Mouse (Mus musculus) liver, embryonic 14.5 days (tissue): ENCODE results near the gene Epb41l1. TPM values are rescaled to one million over a fixed set of nuclear protein-coding genes. Genes with fewer than 3 reads are reported as not detected.

Experiments used
- ATAC-seq: fragments of 200-750 bp; cut with Nextera tagmentation; 2 replicates; pipeline ENCODE4 v1.8.0; 2017; ENCODE audit warnings: moderate number of reproducible peaks, mild to moderate bottlenecking, moderate library complexity; ENCODE audit not compliant: insufficient read depth
- DNase-seq, 3 experiments: peaks; one replicate each; pipeline ENCODE4 v3.0.0-alpha.2; 2012 to 2013; ENCODE audit warnings: low read depth in 3 of 3, low spot score in 3 of 3
- H3K27ac ChIP-seq: fragments of 300-500 bp; sonication (generic); 2 replicates; pipeline ENCODE4 v1.5.1; 2014; ENCODE audit warnings: moderate library complexity, mild to moderate bottlenecking, control low read depth, inconsistent platforms
- H3K27me3 ChIP-seq: fragments of 300-500 bp; sonication (generic); 2 replicates; pipeline ENCODE4 v1.6.1; 2014; ENCODE audit warnings: mild to moderate bottlenecking, low read length, moderate library complexity; ENCODE audit not compliant: control insufficient read depth, insufficient read depth
- H3K36me3 ChIP-seq: fragments of 300-500 bp; sonication (generic); replicated peaks from 2 replicates; pipeline ENCODE4 v1.6.1; 2014; ENCODE audit warnings: low read depth; ENCODE audit not compliant: control insufficient read depth, insufficient read depth
- H3K4me1 ChIP-seq, 2 experiments: fragments of 200-500 bp in 1 of 2; fragments of 300-500 bp in 1 of 2; sonication (generic) in 1 of 2; replicated peaks; 2 replicates each; pipeline ENCODE4 v1.6.1; 2012 to 2014; ENCODE audit warnings: antibody characterized with exemption in 1 of 2, inconsistent platforms in 1 of 2, low read length in 1 of 2; ENCODE audit not compliant: control insufficient read depth in 2 of 2, insufficient read depth in 2 of 2
- H3K4me2 ChIP-seq: fragments of 300-500 bp; sonication (generic); 2 replicates; pipeline ENCODE4 v1.6.1; 2014; ENCODE audit warnings: low read depth, mild to moderate bottlenecking, control low read depth, moderate library complexity
- H3K4me3 ChIP-seq, 2 experiments: fragments of 200-500 bp in 1 of 2; fragments of 300-500 bp in 1 of 2; sonication (generic) in 1 of 2; 2 replicates each; pipeline ENCODE4 v1.5.1; 2012 to 2014; ENCODE audit warnings: low read depth in 2 of 2, low read length in 2 of 2, mild to moderate bottlenecking in 2 of 2, control low read depth in 1 of 2, inconsistent platforms in 1 of 2, moderate library complexity in 1 of 2; ENCODE audit not compliant: insufficient read depth in 1 of 2
- H3K9ac ChIP-seq: fragments of 300-500 bp; sonication (generic); replicated peaks from 2 replicates; pipeline ENCODE4 v1.6.1; 2014; ENCODE audit warnings: mild to moderate bottlenecking, control low read depth, moderate library complexity
- H3K9me3 ChIP-seq: fragments of 300-500 bp; sonication (generic); 2 replicates; pipeline ENCODE4 v1.6.1; 2016; ENCODE audit warnings: low read length, mixed read lengths; ENCODE audit not compliant: control insufficient read depth
- CTCF ChIP-seq: IDR thresholded peaks from 2 replicates; pipeline ENCODE4 v1.5.1; 2016; ENCODE audit warnings: antibody characterized with exemption, low read depth, control low read depth
- EP300 ChIP-seq: IDR thresholded peaks from 2 replicates; pipeline ENCODE4 v1.6.1; 2016; ENCODE audit warnings: antibody characterized with exemption, low read depth
- WGBS: fragments of 180-500 bp; shearing (Covaris S2); extraction: QIAGEN DNeasy Blood & Tissue Kit; methylation state at CpG from one replicate; pipeline ENCODE4 v1.1.7; 2014; ENCODE audit not compliant: insufficient replicate concordance; 5-methylcytosine and 5-hydroxymethylcytosine counted together
- polyA plus RNA-seq, 2 experiments: library from polyadenylated mRNA; depleted of rRNA in 1 of 2; stranded (reverse) in 1 of 2; unstranded in 1 of 2; fragments of >200 nt; fragmentation: Nextera tagmentation in 1 of 2; extraction: Ambion mirVana in 1 of 2; gene quantifications; 2 replicates each; pipeline versions ENCODE4 v1.2.1 to v1.2.3; 2012 to 2014

Epb41l1 gene
- polyA plus RNA-seq, 2 experiments: 0.46 to 2.5 TPM

GRCm38 (mm10) chr2:156439666-156440462, 19.2 kb downstream of the Epb41l1 start:
- DNase-seq: peak in 2 of 3 experiments; percentile 19 to 20
- Histone ChIP-seq H3K27me3 (no peaks in the 10 kb centered on the region), H3K27ac (no peak overlapping the region), H3K9ac (no peak overlapping the region), H3K4me2 (no peak overlapping the region), H3K9me3 (no peaks in the 10 kb centered on the region), H3K36me3 (no peaks in the 10 kb centered on the region), H3K4me1 (peaks cover 0 to 24% of the 10 kb centered on the region in 2 experiments; a peak in 2 of 4 replicates), H3K4me3 (no peak overlapping the region)
- no peak for TF ChIP-seq CTCF
- TF ChIP-seq EP300: no peak
- peak; percentile 59 for ATAC-seq
- WGBS: 40% methylated on average over 11 of the region's 11 CpGs

DNA sequence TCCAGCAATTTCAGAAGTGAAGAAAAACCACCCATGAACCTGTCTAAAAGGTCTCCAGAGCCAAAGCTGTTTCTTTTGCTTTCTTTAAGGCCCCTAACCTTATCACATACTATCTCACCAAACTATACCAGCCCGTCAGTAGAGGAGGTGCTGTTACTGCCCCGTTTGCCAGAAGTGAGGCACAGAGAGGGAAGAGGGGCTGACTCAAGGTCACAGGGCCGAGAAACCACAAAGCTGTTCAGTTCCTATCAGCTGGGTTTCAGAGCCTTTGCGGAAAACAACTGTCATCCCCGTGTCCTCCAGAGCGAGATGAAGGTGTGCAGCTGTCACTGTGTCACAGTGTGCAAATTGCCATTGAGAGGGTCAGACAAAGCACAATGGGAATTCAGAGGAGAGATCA, 21.2 kb downstream of the Epb41l1 start:
- WGBS: 4% methylated on average over 6 of the region's 6 CpGs
- H3K9ac ChIP-seq: no peak overlapping the region
- TF ChIP-seq EP300 (no peak), CTCF (no peak)
- DNase-seq (no peak), ATAC-seq (no peak)
- H3K9me3 ChIP-seq: no peaks in the 10 kb centered on the region
- H3K4me3 ChIP-seq: no peak overlapping the region
- H3K4me2 ChIP-seq: no peak overlapping the region
- no peaks in the 10 kb centered on the region for H3K36me3 ChIP-seq
- H3K4me1 ChIP-seq: peaks cover 0 to 22% of the 10 kb centered on the region in 2 experiments; a peak in 2 of 4 replicates
- H3K27ac ChIP-seq: no peak overlapping the region
- H3K27me3 ChIP-seq: no peaks in the 10 kb centered on the region

DNA sequence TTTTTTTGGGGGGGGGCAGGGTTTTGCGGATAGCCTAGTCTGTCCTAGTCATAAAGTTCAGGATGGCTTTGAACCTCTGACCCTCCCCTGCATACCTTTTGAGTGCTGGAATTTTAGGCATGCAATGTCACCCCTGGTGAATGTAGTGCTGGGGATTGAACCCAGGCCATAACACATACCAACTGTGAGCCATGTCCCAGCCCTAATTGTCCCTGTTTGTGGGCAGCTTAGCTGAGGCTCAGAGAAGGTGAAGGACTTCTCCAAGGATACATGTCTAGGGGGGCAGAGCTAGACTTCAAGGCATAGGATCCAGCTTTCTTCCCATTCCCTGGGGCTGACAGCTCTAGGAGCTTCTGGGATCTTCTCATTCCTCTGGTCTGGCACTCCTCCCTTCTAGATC, 22.6 kb downstream of the Epb41l1 start:
- no peak for TF ChIP-seq EP300
- no peak for TF ChIP-seq CTCF
- no peaks in the 10 kb centered on the region for H3K36me3 ChIP-seq
- no peak overlapping the region for H3K4me2 ChIP-seq
- WGBS: 74% methylated on average over 1 of the region's 1 CpGs
- no peak for DNase-seq
- ATAC-seq: no peak
- H3K4me3 ChIP-seq: no peak overlapping the region
- no peak overlapping the region for H3K9ac ChIP-seq
- peaks cover 0 to 22% of the 10 kb centered on the region in 2 experiments; a peak in 2 of 4 replicates for H3K4me1 ChIP-seq
- H3K27me3 ChIP-seq: no peaks in the 10 kb centered on the region
- H3K27ac ChIP-seq: no peak overlapping the region
- H3K9me3 ChIP-seq: no peaks in the 10 kb centered on the region

DNA sequence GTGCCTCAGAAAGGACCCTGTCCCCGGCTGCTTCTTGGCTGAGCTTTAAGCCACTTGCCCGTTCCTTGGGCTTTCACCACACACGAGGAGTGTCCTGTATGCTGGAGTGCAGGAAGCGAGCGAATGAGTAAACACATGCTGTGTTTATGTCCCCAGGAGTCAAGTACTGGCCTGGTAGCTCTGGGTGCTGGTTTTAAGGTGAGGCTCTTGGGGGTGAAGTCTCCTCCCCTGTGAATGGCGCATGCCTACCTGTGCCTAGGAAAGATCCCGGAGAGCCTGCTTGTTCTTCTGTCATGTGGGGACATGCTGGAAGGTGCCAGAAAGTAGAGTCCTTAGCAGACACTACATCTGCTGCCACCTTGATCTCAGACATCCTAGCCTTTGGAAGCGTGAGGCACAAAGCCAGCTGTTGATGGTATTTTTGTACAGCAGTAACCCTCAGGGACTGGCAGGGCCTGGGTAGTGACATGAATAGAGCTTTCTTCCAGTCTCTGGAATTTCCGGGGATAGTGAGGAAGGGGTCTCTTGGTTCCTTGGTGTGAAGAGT, 25.9 kb downstream of the Epb41l1 start:
- Histone ChIP-seq H3K9me3 (no peaks in the 10 kb centered on the region), H3K4me1 (peaks cover 0 to 11% of the 10 kb centered on the region in 2 experiments; a peak in 2 of 4 replicates), H3K9ac (no peak overlapping the region), H3K27me3 (no peaks in the 10 kb centered on the region), H3K4me3 (no peak overlapping the region), H3K4me2 (no peak overlapping the region), H3K36me3 (no peaks in the 10 kb centered on the region), H3K27ac (no peak overlapping the region)
- WGBS: 67% methylated on average over 9 of the region's 9 CpGs
- ATAC-seq: no peak
- DNase-seq: no peak
- TF ChIP-seq CTCF: no peak
- TF ChIP-seq EP300: no peak

GRCm38 (mm10) chr2:156447413-156448295, 26.9 kb downstream of the Epb41l1 start:
- ATAC-seq (no peak), DNase-seq (no peak)
- peaks cover 0 to 1% of the 10 kb centered on the region in 2 experiments; a peak in 1 of 4 replicates for H3K4me1 ChIP-seq
- H3K27me3 ChIP-seq: no peaks in the 10 kb centered on the region
- WGBS: 20% methylated on average over 10 of the region's 10 CpGs
- no peak for TF ChIP-seq CTCF
- TF ChIP-seq EP300: no peak
- no peak overlapping the region for H3K4me3 ChIP-seq
- H3K9me3 ChIP-seq: no peaks in the 10 kb centered on the region
- no peak overlapping the region for H3K9ac ChIP-seq
- H3K36me3 ChIP-seq: no peaks in the 10 kb centered on the region
- no peak overlapping the region for H3K4me2 ChIP-seq
- H3K27ac ChIP-seq: no peak overlapping the region
